Mouse (Mus musculus): ENCODE data around the gene Olfr281. TPM values are rescaled to one million over a fixed set of nuclear protein-coding genes. Genes with fewer than 3 reads are reported as not detected.
"Not testable (repeated sequence)": the region's sequence is repeated elsewhere in the genome, so short reads cannot be mapped to it uniquely, and the experiment has no call there.

Olfr281 gene
- polyA plus RNA-seq, 1 experiment = not detected

- Histone ChIP-seq H3K4me3 (replicated peaks; ENCODE audit: insufficient read depth, low read depth, low read length) (no peak overlapping the region), H3K4me1 (ENCODE audit: control insufficient read depth, insufficient read depth, low read length) (no peaks in the 10 kb centered on the region), H3K27ac (ENCODE audit: insufficient read depth, low read length) (no peak overlapping the region), H3K27me3 (ENCODE audit: control insufficient read depth, insufficient read depth, low read length) (no peaks in the 10 kb centered on the region)
- no peak for TF ChIP-seq CTCF (IDR thresholded peaks at IDR 0.05; ENCODE audit: borderline replicate concordance, insufficient read depth, low read depth, low read length)
- no peak for DNase-seq
- WGBS = 24% methylated on average over 4 of the region's 4 CpGs
These were observed 31.5 kb upstream of the Olfr281 start for GRCm38 (mm10) chr15:98420897-98421296.

DNA sequence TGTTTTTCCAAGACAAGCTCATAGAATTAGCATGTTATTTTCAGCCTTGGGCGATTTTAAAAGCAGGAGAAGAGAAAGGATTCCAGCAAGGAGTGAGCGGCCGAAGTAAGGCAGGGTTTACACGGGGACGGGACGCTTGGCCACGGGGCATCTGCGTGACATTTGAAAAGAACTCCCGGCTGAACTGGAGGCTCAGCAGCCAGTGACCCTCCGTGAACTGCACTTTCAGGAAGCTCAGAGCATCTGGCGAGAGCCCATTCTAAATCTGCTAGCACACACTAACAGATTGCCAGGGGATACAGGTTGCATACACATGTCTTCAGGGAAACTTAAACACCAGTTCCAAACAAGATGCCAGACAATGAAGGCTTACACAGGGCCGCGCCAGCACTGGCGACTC, 28.1 kb upstream of the Olfr281 start:
- DNase-seq = no peak
- Histone ChIP-seq H3K4me3 (replicated peaks; ENCODE audit: insufficient read depth, low read depth, low read length) (no peak overlapping the region), H3K27ac (ENCODE audit: insufficient read depth, low read length) (no peak overlapping the region), H3K27me3 (ENCODE audit: control insufficient read depth, insufficient read depth, low read length) (no peaks in the 10 kb centered on the region), H3K4me1 (ENCODE audit: control insufficient read depth, insufficient read depth, low read length) (no peaks in the 10 kb centered on the region)
- WGBS = 58% methylated on average over 14 of the region's 14 CpGs
- no peak for TF ChIP-seq CTCF (IDR thresholded peaks at IDR 0.05; ENCODE audit: borderline replicate concordance, insufficient read depth, low read depth, low read length)
- TF ChIP-seq POLR2A (IDR thresholded peaks at IDR 0.05; ENCODE audit: borderline replicate concordance, insufficient read depth, low read length) = no peak

DNA sequence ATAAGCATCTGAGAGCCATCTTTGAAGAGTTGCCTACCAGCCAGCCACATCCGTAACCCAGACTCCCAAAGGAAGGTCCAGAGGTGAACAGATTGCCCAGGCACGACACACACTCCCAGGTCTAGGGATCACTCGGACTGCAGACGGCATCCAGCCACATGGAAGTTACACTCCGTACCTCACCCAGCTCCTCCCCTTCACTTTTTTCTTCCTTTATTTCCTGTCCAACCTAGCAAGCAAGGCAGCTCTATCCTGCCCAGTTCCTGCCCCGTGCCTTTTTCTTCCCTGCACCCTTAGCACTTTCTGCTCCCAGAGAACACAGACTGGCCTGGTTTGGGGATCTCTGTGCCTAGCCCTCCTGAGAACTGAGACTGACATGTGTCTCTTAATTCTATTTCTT, 27.6 kb upstream of the Olfr281 start:
- Histone ChIP-seq H3K27ac (ENCODE audit: insufficient read depth, low read length) (no peak overlapping the region), H3K4me1 (ENCODE audit: control insufficient read depth, insufficient read depth, low read length) (no peaks in the 10 kb centered on the region), H3K4me3 (replicated peaks; ENCODE audit: insufficient read depth, low read depth, low read length) (no peak overlapping the region), H3K27me3 (ENCODE audit: control insufficient read depth, insufficient read depth, low read length) (no peaks in the 10 kb centered on the region)
- WGBS = 71% methylated on average over 6 of the region's 6 CpGs
- TF ChIP-seq POLR2A (IDR thresholded peaks at IDR 0.05; ENCODE audit: borderline replicate concordance, insufficient read depth, low read length) = no peak
- TF ChIP-seq CTCF (IDR thresholded peaks at IDR 0.05; ENCODE audit: borderline replicate concordance, insufficient read depth, low read depth, low read length) = no peak
- no peak for DNase-seq

GRCm38 (mm10) chr15:98425188-98425587, 27.2 kb upstream of the Olfr281 start:
- DNase-seq = no peak
- WGBS = 84% methylated on average over 7 of the region's 7 CpGs
- Histone ChIP-seq H3K4me1 (ENCODE audit: control insufficient read depth, insufficient read depth, low read length) (no peaks in the 10 kb centered on the region), H3K4me3 (replicated peaks; ENCODE audit: insufficient read depth, low read depth, low read length) (no peak overlapping the region), H3K27ac (ENCODE audit: insufficient read depth, low read length) (no peak overlapping the region), H3K27me3 (ENCODE audit: control insufficient read depth, insufficient read depth, low read length) (no peaks in the 10 kb centered on the region)
- TF ChIP-seq CTCF (IDR thresholded peaks at IDR 0.05; ENCODE audit: borderline replicate concordance, insufficient read depth, low read depth, low read length) = no peak
- no peak for TF ChIP-seq POLR2A (IDR thresholded peaks at IDR 0.05; ENCODE audit: borderline replicate concordance, insufficient read depth, low read length)

DNA sequence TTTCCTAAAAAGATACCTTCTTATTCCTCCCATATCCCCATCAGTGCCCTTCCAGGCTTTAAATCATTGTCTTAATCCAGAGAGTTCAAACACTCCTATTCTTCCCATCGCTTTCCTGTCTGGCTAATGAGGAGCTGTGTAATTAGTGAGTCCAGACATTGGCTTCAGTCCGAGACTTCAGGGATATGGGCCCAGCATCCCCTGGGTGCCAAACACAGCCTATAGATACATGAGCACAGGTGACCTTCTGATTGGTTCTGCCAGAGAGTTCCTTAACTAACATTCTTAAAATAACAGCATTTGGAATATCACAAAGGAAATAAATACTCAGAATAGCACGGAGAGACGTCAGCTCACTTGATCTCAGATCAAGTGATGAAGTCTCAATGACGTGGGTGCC, 21.5 kb upstream of the Olfr281 start, which contains the start of gene Olfr282:
Gene Olfr282, plus strand, starts transcription at position 301 of the 400 bp plus-strand sequence.
- H3K27ac ChIP-seq (ENCODE audit: insufficient read depth, low read length); DNase-seq; H3K27me3 ChIP-seq (ENCODE audit: control insufficient read depth, insufficient read depth, low read length); H3K4me3 ChIP-seq (replicated peaks; ENCODE audit: insufficient read depth, low read depth, low read length); H3K4me1 ChIP-seq (ENCODE audit: control insufficient read depth, insufficient read depth, low read length): not testable (repeated sequence)
- 73% methylated on average over 5 of the region's 5 CpGs for WGBS

- Histone ChIP-seq H3K27me3 (ENCODE audit: control insufficient read depth, insufficient read depth, low read length) (no peaks in the 10 kb centered on the region), H3K4me1 (ENCODE audit: control insufficient read depth, insufficient read depth, low read length) (no peaks in the 10 kb centered on the region), H3K4me3 (replicated peaks; ENCODE audit: insufficient read depth, low read depth, low read length) (no peak overlapping the region), H3K27ac (ENCODE audit: insufficient read depth, low read length) (no peak overlapping the region)
- TF ChIP-seq POLR2A (IDR thresholded peaks at IDR 0.05; ENCODE audit: borderline replicate concordance, insufficient read depth, low read length) = no peak
- no peak for TF ChIP-seq CTCF (IDR thresholded peaks at IDR 0.05; ENCODE audit: borderline replicate concordance, insufficient read depth, low read depth, low read length)
- WGBS = 71% methylated on average over 3 of the region's 3 CpGs
- no peak for DNase-seq
These were observed 7.8 kb upstream of the Olfr281 start for GRCm38 (mm10) chr15:98444561-98444960.

DNA sequence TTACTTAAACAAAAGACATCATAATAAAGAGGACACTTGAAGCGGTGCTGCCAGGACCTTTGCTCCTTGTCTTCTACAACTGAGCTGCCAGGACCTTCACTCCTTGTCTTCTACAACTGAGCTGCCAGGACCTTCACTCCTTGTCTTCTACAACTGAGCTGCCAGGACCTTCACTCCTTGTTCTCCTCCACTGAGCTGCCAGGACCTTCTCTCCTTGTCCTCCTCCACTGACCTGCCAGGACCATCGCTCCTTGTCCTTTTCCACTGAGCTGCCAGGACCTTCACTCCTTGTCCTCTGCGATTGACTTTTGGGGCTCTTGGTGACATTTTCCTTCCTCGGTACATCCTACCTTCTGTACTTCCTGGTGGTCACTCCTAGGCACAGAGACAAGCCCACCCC, 3.9 kb upstream of the Olfr281 start:
- 61% methylated on average over 4 of the region's 4 CpGs for WGBS
- peak; percentile 7 to 18 for DNase-seq
- H3K27ac ChIP-seq (ENCODE audit: insufficient read depth, low read length) = no peak overlapping the region
- no peaks in the 10 kb centered on the region for H3K4me1 ChIP-seq (ENCODE audit: control insufficient read depth, insufficient read depth, low read length)
- no peak for TF ChIP-seq POLR2A (IDR thresholded peaks at IDR 0.05; ENCODE audit: borderline replicate concordance, insufficient read depth, low read length)
- no peak for TF ChIP-seq CTCF (IDR thresholded peaks at IDR 0.05; ENCODE audit: borderline replicate concordance, insufficient read depth, low read depth, low read length)
- no peaks in the 10 kb centered on the region for H3K27me3 ChIP-seq (ENCODE audit: control insufficient read depth, insufficient read depth, low read length)
- no peak overlapping the region for H3K4me3 ChIP-seq (replicated peaks; ENCODE audit: insufficient read depth, low read depth, low read length)

DNA sequence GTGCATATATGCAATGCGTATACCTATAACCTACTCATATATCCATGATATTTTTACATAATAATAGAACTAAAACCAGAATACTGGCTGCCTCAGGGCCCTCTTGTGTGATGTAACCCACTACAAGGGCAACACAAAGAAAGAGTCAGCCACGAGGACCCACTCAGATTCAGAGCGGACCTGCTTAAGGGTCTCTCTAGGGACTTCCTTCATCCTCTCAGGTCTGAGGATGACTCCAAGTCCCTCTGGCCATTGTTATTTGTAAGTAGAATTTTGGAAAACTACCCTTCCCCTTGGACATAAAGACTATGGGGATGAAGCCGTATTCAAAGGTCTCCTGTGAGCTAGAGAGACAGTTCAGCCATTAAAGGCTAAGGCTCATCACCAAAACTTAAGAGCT, 17.2 kb downstream of the Olfr281 start, which contains the start of gene OR5BS1P:
Gene OR5BS1P, plus strand, starts transcription at position 301 of the 400 bp plus-strand sequence.
- no peak for TF ChIP-seq POLR2A (IDR thresholded peaks at IDR 0.05; ENCODE audit: borderline replicate concordance, insufficient read depth, low read length)
- TF ChIP-seq CTCF (IDR thresholded peaks at IDR 0.05; ENCODE audit: borderline replicate concordance, insufficient read depth, low read depth, low read length) = no peak
- H3K27ac ChIP-seq (ENCODE audit: insufficient read depth, low read length) = no peak within 1 kb of the TSS
- no peak for DNase-seq
- H3K27me3 ChIP-seq (ENCODE audit: control insufficient read depth, insufficient read depth, low read length) = no peaks in the 10 kb centered on the region
- 91% methylated on average over 4 of the region's 4 CpGs for WGBS
- no peak within 1 kb of the TSS for H3K4me3 ChIP-seq (replicated peaks; ENCODE audit: insufficient read depth, low read depth, low read length)
- no peaks in the 10 kb centered on the region for H3K4me1 ChIP-seq (ENCODE audit: control insufficient read depth, insufficient read depth, low read length)

Measured in cerebellum, adult 2 months (tissue).